ENCODE assay signal across 8 mouse cellular contexts in genomic region chr4:148591171-148591630, GRCm38 (mm10). TPM values are rescaled to one million over a fixed set of nuclear protein-coding genes. Genes with fewer than 3 reads are reported as not detected.
DNase-seq lines count a peak whose midpoint lies in the region; ATAC-seq and TF ChIP-seq lines count a peak whose summit lies in the region.

Gene Srm (plus strand): TSS chr4:148591503.

- peak within 1 kb of the TSS; percentile 89 for H3K9ac ChIP-seq in hindbrain, embryonic 13.5 days

- peak; percentile 75 for DNase-seq in Patski (ENCODE audit: low read depth, low spot score)
- peak; percentile 98 for DNase-seq in cerebellum, postnatal 14 days
- peak; percentile 96 to 97 for DNase-seq in frontal cortex, postnatal 14 days (ENCODE audit: low spot score in 2 of 2)
- peak; percentile 96 to 97 for DNase-seq in layer of hippocampus, postnatal 36 days
- DNase-seq in lung, postnatal 36 days: peak; percentile 99
- peak; percentile 99 for DNase-seq in retina, postnatal 1 day
- DNase-seq in urinary bladder, adult 18-20 months (ENCODE audit: low spot score in 2 of 2): peak; percentile 97 to 98

- TF ChIP-seq CTCF in Patski (IDR thresholded peaks at IDR 0.05): no peak

- peak within 1 kb of the TSS; percentile 78 for H3K27ac ChIP-seq in hindbrain, embryonic 13.5 days

- under 1% methylated on average over 50 of the region's 50 CpGs for WGBS in hindbrain, embryonic 13.5 days

- peak within 1 kb of the TSS; percentile 94 for H3K4me2 ChIP-seq in hindbrain, embryonic 13.5 days

- H3K4me1 ChIP-seq in hindbrain, embryonic 13.5 days (replicated peaks): peaks cover 18% of the 10 kb centered on the region

- H3K4me3 ChIP-seq in hindbrain, embryonic 13.5 days: peak within 1 kb of the TSS; percentile 97

- H3K36me3 ChIP-seq in hindbrain, embryonic 13.5 days: peaks cover 32% of the 10 kb centered on the region

- CTCF ChIA-PET in Patski (lab: Charles Lee): interaction anchor here (0.8 to 1.3 kb wide), 4 partner anchors 14 to 82 kb away, joined by 3 to 4 read pairs (median 4); no protein-coding TSS in a partner anchor

- peak; percentile 99 for ATAC-seq in Patski
- ATAC-seq in hindbrain, embryonic 13.5 days (ENCODE audit: low FRiP score): peak; percentile 99

- POLR2A ChIA-PET in Patski (lab: Charles Lee): no interaction called here

- in situ Hi-C loops in Patski (cut with MboI; ENCODE audit: low pct_unique_long_range_greater_than_20kb): no loop called here

- no peaks in the 10 kb centered on the region for H3K9me3 ChIP-seq in hindbrain, embryonic 13.5 days

- no peaks in the 10 kb centered on the region for H3K27me3 ChIP-seq in Patski
- no peaks in the 10 kb centered on the region for H3K27me3 ChIP-seq in hindbrain, embryonic 13.5 days

RNA-seq across cellular contexts. Expression of gene Srm, which starts in this region (rescaled TPM):
- 45.4 TPM for polyA plus RNA-seq in Patski (2021)
- 135 and 145 TPM in 2 replicates for polyA plus RNA-seq in hindbrain, embryonic 13.5 days (2015; fragmentation: Nextera tagmentation; extraction: Ambion mirVana)
- total RNA-seq in layer of hippocampus, postnatal 36 days (2021): 10 to 100 TPM; 68.4 to 70.0 TPM

Comparison
In these comparisons a context has a peak if more than half of its experiments do, and no peak if none do; other contexts are left out.
1. Peak in every context shown above with its lines: DNase-seq, ATAC-seq, H3K4me3 ChIP-seq and H3K27ac ChIP-seq.